Mouse (Mus musculus): ENCODE results near the gene Stk39. TPM values are rescaled to one million over a fixed set of nuclear protein-coding genes. Genes with fewer than 3 reads are reported as not detected.

Gene Stk39
- total RNA-seq, 2 experiments from 2014 or later = 88.1 to 97.1 TPM

DNA sequence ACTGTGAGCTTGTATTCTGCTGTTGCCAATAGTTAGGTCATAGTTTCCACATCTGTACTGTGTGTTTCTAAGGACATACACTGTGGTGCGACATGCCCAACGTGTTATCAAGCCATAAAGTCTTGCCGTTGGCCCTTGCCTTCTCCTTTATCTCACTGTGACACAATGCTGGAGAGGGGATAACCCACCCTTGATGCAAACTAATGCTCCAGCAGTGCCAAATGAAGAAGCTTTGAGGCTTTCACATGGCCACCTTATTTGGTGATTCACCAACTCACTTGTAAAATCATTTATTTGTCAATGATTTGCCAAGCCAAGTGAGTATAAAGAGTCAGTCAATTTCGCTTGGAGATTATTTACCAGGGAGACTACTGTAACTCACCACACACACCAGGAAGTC lies 46.0 kb downstream of the Stk39 start:
- DNase-seq = no peak

DNA sequence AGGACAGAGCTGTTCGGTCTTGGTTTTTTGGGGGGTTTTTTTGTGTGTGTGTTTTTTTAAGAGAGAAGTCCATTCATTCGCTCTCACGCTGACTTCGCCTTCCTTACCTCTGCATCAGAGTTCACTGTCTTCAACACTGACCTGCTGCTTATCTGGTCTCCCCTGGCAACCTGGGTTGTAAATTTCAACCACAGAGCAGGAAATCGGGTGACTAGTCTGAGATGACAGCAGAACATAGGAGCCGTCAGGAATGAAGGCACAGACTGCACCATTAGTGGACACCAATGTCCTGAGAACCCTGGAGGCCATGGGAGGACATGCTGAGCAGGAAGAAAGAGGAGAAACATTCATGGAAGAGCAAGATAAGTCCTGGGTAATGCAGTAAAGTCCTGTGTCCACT lies 51.1 kb downstream of the Stk39 start:
- no peak for DNase-seq

DNA sequence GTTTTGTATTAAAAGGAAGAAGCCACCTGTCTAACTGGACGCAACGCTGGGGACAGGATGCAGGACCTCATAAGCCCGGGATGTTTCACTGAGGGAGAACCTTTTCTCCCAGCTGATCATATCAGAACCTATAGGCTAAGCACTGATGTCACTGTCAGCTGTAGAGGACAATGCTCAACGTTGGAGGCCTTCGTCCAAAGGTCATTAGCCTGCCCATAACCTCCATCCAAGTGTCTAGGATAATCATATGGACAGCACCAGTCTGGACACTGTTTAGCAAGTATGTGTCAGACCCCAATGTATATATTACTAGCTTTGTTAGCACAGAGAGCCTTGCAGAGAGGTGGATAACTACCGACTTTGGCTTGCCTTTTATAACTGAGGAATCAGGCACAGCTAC lies 51.8 kb downstream of the Stk39 start:
- DNase-seq = no peak

DNA sequence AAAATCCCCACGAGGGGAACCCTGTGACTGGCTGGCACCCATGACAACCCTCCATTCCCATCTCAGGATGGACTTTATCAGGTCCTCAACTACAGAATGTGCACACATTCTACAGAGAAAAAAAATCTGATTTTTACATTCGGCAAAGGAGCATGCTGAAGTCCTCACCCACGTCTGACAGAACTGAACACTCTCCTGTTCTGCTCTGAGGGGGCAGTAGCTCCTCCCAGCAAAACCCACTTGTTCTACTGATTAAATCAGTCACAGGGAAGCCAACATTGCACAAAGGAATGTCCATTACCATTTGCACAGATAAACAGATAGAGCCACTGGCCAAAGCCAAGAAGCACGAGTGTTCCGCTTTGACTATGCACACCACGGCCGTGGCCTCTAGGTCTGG lies 52.3 kb downstream of the Stk39 start:
- DNase-seq = no peak

DNA sequence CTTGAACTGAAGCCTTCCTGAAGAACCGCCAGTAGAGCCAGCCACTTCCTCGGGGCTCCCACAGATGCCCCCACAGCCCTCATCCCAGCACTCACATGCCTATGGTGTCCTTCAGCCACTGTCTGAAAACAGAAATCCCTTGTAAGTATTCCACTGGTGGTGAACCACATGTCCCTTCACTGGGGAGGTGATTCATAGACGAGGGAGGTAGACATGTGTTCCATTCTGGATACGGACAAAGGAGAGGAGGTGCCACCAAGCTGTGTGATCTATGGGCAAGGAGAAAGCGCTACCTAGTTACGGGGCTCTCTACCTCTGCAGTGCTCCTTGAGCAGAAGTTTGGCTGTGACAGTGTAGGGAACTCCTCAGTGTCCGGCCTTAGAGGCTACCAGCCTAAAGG lies 52.9 kb downstream of the Stk39 start:
- no peak for DNase-seq

DNA sequence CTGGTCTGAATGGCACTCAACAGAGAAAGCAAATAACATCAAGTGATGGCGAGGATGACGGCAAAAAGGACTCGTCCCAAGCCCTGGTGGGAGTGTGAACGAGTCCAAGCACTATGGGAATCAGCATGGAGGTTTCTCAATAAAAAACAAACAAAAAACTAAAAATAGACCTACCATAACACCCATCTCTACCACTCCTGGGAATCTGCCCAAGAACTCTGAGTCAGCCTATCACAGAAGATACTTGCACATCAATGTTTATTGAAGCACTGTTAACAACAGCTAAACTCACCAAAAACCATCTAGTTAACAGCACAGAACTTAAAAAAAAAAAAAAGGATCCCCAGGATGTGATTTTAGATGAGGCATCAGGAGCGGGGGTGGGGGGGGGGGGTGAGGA lies 55.0 kb downstream of the Stk39 start:
- DNase-seq = no peak

DNA sequence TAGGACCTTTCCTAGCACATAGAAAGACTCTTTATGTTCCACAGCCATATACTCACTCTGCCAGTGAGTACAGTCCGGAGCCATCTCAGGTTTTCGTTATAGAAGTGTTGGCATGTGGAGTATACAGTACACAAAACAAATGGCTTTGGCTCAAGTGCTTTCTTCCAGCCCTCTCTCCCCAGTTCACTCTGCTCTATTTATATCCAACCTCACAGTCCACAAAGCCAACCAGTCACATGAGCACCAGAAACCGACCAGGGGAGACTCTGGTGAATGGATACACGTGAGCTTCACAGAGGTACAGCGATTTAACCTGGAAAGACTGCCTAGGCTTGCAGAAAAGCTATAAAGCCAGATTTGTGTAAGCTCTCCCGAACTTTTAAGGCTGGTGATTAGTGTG lies 56.4 kb downstream of the Stk39 start:
- peak; percentile 61 to 76 for DNase-seq

DNA sequence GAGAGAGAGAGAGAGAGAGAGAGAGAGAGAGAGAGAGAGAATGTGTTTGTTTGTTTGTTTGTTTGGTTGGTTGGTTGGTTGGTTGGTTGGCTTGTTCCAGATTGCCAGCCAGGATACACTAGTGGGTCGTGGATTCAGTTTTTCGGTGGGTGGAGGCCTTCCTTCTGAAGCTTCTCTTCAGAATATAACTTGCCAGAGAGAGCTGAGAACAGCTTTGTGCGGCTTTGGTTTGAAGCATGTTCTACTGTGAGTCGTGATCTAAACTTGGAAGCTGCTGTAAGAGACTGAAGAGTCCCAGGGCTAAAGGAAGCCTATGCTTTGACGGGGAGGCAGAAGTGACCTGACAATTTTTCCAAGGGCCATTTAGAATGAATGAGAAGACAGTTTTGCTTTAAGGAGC lies 59.9 kb downstream of the Stk39 start:
- DNase-seq = no peak

DNA sequence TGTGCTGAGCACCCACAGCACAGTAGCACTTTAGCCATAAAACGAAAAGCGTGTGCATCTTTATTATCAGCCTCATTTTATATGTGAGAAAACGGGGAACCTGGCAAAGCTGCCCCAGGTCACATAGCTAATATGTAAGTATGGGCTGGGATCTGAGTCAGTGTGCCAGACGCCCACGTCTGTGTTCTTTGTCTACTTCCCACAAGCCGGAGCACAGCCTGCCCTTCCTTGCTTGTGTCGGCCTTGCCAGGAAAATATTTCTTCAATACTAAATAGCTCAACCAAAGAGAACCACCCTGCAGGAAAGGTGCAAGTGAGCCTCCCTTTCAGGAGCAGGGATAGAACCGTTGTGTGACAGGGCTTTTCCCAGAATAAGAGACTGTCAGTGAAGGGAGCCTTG lies 60.9 kb downstream of the Stk39 start:
- DNase-seq = no peak

DNA sequence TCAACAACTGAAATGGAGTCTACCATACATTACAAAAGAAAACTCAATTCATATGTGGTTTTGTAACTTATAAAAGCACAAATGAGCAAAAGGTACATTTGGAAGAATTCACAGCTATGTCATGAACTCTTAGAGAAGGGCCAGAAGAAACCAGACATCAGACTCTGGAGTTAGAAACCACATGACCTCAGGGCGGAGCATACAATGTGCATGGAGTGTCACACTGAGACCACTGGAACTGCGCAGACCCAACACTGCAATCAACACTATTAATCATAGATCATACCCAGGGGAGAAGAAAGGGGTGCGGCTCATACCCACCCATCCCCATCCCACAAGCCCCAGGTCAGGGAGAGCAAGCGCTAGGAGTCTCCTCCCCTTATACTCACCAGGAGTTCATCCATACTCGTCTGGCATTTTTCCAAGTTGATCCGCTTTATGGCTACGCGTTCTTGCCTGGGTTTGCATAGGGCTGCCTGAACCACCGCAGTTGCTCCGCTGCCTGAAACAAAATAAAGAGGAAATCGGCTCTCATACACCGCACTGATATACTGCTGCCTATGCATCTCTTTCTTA lies 62.3 kb downstream of the Stk39 start:
- DNase-seq = no peak

DNA sequence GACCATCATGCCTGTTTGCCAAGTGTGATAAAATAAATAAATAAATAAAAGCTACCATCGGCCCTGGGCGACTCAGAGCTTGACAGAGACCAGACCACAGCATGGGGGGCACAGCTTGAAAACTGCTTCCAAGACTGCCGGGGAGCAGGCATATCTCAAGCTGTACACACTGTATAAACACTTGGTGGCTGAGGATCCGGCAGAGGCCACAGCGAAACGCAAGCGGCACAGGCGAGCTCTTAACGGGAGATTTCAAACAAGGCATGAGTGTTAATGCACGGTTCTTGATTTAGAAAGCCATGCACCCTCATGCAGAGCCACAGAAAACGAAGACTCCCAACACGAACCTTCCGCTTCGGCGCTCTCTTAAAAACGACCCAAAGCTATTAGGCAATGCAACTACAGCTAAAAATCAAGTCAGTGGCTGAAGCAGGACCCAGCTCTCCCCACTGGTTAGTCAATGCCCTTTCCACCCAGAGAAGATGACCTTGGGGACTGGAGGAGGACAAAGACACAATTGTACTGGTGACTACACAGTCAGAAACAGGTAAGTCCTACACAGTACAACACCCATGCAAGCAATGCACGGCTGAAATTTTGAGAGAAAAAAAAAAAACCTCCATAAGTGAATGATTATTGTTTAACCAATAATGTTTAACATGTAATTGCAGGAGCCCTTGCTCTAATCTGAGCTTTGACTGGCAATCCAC lies 63.6 kb downstream of the Stk39 start:
- DNase-seq = no peak

DNA sequence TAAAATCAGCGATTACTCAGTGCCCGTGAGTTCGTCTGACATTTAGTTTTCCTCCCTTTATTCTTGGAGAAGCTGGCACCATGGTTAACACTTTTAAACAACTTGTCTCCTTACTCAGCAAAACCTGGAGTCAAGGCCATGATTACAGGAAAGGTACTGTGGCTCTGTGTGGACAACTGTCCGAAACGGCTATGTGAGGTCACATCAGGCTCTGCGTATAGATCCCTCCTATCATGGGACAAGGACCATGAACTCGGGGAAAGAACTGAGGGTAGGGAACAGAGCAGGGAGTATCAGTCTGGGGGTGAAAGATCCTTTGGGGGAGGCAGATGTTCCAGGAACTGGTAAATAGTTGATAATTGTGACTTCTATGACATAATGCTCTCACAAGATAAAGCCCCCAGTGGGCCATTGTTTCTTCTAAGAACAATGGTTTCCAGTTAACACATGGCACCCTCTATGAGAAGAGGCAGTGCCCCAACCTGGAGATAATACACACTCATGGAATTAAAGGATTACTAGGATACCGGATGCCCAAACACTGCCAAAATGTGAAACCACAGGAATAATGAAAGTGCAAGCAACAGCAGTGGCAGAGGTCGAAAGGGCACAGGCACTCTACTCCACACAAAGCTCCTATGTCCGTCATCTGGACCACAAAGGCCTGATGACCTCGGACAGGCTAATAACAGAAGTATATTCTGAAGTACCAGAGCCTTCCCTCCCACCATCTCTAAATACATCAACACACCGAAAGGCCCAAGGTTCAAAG lies 64.7 kb downstream of the Stk39 start:
- DNase-seq = no peak

DNA sequence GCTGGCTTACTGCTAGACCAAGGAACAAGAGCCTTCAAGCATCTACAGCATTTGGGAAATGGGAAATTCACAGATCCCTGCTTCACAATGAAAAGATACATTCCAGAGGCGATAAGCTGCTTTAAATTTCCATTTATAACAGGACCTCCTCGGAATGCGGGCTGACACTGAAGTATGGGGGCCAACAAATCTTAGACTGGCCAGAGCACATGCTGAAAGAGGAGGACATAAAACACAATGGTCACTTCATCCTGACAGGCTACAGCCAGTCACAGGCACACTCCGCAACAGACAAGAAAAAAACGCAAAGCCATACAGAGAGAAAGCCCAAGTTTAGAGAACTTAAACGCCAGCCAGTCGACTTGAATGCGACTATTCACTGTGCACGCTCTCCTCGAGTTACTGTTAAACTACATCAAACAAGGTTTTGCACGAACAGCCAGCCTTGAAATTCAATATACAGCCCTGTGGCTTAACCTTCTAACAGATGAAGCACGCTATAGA lies 65.4 kb downstream of the Stk39 start:
- DNase-seq = no peak

DNA sequence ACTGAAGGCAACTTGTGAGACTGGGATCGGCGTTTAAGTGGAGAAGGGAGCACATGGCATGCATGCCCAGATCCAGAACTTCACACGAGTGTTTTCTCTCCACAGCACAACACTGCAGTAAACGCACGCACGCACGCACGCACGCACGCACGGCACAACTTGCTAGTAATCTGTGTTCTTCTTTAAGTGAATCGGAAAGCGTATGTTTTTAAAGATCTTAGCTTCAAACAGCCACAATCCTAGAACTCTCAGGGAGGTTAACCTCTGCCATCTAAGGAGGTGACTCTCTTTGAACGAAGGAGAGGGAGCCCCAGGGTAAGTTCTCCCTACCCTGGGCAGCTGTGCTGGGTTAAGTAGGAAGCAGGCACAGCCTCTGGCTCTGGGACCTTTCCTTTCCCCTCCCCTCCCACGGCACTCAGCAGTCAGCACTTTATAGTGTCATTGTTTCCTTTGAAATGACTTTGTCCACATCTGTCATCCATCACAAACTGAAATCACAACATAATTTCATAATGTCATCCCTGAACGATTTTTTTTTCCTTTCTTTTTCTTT lies 66.8 kb downstream of the Stk39 start:
- DNase-seq = no peak

DNA sequence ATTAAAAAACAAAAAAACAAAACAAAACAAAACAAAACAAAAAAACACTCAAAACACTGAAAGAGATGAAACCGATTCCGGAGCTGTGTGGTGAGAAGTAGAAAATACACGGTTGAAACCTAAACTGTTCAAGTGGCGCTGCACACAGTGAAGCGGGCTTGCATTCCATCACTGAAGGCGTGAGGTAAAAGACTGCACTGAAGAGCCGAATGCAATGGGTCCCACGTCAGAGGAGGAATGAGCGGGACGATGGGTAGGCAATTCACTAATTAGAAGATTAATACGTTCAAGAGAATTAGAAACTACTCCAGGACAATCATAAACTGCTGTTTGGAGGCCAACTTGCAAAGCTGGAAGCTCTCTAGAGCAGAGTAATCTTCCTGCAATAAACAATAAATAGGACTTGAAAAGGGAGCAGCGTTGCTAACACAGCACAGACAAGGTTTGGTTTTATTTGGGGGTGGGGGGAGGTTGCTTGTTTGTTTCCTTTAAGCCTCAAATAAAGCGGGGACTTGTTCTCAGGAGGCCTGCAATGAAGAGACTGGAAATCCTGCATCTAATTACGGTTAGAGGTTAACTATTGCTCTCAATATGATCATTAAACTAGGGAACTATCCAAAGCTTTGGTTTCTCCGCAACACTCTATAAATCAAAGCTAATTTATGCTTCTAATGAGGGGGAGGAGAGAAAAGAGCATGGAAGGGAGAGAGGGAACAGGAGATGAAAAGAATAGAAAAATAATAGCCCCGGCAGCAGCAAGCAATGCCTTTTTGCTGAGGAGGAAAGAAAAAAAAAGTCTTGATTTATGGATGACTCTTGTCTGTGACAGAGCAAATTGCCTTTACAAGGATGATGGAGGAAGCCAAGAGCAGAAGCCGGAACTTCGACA lies 67.5 kb downstream of the Stk39 start:
- DNase-seq = no peak

DNA sequence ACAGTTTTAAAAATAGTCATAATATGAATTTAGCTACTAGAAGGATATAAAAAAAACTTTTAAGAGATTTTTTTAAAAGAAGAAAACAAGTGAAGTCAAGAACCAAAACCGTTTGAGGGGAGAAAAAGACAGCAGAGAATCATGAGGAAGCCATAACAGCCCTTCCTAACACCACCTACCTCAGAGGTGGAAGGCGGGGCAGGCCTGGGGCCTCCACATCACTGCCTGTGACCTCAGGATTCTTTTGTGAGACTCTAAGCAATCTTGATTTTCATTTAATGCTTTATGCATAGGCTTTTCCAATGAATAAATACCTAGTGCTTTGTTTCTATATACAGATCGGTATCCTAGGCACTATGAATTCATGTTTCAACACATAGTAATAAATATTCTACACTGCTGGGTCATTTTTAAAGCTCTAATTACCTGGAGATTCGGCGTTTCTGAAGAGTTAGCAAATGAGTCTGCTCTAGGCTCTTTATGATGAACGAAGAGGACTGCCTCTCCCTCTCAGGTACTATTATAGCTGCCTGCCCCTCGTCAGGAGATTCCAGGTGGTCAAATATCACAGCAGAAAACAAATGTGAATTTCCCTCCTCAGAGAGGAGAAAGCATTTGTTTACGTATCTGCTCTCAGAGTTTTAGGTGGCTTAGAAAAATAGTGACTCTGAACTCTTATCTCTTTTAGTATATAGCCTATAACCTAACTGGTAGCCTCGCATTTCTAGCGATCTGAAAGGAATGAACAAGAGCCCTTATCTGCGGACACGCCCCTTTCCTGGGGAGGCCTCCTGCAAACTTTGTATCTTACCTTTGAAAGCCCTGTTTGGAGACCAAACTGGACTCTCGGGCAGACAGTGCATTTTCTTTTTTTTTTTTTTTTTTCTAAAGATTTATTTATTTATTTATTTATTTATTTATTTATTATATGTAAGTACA lies 78.2 kb downstream of the Stk39 start:
- no peak for DNase-seq

DNA sequence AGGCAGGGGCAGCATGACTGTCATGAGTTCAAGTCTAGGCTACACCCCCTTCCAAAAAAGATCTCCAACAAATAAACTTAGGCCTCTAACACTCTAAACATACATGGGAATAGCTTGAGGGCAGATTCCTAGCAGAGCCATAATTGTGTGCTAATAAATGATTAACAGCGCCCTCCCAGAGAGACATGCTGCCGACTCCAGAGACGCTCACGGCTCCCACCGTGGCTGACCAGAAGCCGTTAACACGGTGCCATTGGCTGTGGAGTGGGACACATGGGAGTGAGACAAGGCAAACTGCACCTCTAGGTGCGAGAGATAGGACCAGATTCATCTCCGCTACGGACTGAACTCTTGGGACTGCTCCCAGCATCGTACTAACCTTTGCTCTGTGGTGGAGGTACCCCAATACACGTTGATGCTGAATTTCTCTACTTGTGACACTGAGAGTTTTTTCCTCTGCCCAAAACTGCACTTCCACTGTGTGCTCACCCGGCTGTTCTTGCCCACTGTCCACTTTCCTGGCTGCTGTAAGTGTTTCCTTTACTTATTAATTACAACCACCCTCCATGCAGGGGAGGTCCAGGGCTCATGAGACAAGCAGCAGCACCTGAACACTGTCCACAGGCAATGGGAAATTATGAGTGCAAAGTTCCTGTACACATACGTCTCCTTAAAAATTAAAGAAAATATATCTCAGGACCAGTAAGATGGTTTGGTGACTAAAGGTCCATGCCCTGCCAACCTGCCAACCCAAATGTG lies 84.1 kb downstream of the Stk39 start:
- DNase-seq = no peak

DNA sequence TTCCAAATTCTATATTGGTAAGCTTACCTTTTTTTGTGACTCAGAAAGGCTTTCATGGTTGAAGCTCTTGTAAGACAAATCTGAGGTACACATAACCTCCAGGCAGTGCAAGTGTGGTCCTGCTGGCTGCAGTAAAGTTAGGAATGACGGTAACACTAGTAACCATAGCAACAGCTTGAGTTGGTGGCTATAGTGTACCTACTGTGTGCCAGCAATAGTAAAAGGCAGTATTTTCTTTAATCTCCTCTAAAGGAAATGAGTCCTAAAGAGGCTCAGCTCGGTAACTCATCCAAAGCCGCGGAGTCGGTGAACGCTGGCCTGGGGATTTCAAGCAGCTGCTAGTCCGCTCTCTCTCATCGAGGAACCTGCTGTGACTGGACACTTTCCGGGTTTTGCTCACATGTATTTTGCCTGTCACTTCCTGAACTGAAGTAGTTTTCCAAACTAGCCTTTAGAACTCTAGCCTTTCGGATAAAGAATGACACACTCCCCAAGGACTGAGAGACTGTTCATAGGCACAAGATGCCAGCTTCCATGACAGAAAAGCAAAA lies 85.7 kb downstream of the Stk39 start:
- DNase-seq = no peak

DNA sequence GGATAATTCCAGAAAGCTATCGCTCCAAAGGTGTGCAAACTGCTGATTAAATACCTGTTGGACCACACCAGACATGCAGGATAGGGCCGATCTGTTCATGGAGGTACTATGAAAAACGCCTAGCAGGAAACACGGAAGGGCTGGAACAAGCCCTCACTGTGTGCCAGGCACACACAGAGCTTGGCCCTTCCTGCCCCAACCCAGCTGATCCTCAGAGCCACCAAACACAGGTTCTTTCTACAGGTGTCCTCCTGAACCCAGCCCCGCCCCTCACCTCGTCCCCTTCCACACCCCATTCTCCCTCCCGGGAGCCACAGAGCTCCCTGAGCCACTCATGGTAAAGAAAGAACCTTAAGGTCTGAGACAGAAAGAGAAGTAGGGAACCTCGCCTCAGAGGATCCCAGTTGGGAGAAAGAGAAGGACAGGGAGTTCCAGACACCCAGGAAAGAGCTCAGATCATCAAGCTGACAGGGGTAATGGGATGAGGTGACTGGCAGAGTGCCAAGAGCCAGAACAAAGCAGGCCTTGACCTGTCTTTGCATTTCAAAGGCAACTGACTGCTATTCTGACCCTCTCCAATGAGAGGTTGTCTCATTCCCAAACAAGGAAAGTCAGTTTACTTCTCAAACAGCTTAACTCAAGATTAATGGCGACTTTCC lies 86.3 kb downstream of the Stk39 start:
- no peak for DNase-seq

Measured in heart, adult 18-20 months (tissue).